Mouse (Mus musculus) left cerebral cortex, adult 11 months (tissue): ENCODE measurements at regions not wholly inside any gene's neighbourhood (a gene's known extent, or its start where the extent isn't known, plus 50 kb on each side); places are given as distances from the start of the nearest gene placed in this dataset.

Experiments
- DNase-seq: peaks from one replicate; pipeline ENCODE4 v3.0.0; 2022; ENCODE audit warnings: low spot score

DNA sequence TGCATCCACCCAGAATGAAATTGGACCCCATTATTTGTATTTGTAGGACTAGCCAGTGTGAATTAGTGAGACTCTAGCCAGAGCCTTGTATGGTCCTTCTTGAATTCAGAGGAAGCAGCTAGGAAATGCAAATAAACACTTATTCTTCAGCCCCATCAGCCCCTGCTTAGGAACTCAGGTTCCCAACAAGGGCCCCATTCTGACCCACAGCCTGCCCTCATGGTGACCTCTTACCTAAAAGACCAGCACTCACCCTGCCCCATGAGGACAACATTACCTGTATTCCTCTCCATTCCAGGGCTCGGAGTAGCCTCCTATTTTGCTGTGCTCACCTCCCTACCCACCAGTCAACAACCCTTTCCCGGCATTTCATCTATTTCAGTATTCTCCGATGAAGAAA is 283.6 kb upstream of the Noct start:
- DNase-seq: no peak

- no peak for DNase-seq
Observed at GRCm38 (mm10) chr3:50953456-50953855, 270.8 kb upstream of the Noct start.

DNA sequence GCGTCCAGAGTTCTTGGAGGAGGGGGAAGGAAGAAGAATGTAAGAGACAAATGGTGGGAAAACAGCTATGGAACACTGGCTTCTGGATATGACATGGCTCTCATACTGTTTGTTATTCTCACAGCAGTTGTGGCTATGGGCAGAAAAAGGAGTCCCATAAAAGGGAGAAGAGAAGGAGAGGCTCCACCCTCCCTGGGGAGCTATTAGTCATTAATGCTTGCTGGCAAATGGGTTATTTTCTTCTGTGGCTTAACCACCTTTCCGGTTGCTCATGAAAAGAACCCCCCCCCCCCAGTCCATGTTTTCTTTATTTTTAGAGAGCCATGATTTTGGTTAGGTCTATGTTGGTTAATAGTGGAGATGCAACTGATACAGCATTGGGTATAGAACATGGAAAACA is 253.9 kb upstream of the Noct start:
- DNase-seq: no peak

GRCm38 (mm10) chr3:50973081-50973480 is 251.2 kb upstream of the Noct start:
- DNase-seq: no peak

GRCm38 (mm10) chr3:50976141-50976780 is 248.0 kb upstream of the Noct start:
- no peak for DNase-seq

- DNase-seq: no peak
Observed at GRCm38 (mm10) chr3:50976818-50977217, 247.4 kb upstream of the Noct start.

- DNase-seq: no peak
Observed at GRCm38 (mm10) chr3:50978636-50979035, 245.6 kb upstream of the Noct start.

- DNase-seq: no peak
Observed at GRCm38 (mm10) chr3:50979592-50979991, 244.7 kb upstream of the Noct start.

DNA sequence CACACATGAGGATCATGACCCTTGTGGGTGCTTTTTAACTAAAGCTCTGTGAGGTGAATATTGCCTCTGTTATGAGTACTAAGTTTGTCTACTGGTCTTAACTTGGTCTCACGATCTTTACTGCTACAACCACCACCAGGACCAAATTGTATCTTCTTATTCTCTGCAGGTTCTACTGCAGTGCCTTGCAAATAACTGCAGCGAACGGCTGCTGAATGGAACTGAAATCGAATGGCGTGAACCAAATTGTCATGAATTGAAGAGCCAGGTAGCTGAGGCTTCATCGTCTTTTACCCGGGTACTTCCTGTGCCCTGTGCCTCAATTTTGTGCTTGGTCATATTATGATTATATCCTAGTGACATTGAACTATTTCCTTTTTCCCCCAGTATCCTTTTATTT is 242.5 kb upstream of the Noct start:
- DNase-seq: no peak

DNA sequence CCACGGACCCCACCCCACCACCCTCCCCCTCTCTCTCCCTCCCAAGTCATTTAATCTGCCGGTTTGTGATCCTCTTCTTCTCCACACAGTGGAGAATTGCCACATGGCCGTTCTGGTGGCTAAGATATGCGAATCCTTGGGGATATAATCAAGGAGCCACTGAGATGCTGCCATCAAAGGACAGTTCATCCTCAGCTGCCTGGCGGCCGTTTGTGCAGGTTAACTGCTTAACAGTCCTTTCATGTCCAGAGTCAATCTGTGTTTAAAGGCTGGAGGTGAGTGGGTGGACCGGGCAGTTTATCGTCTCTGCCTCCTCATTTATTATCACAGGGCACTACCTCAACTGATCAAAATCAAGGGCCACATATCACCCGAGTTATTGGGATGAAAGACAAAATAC is 241.6 kb upstream of the Noct start:
- no peak for DNase-seq

- no peak for DNase-seq
Observed at GRCm38 (mm10) chr3:50983126-50983525, 241.1 kb upstream of the Noct start.

GRCm38 (mm10) chr3:50983962-50984765 is 240.1 kb upstream of the Noct start:
- DNase-seq: peak; percentile 61

- no peak for DNase-seq
Observed at GRCm38 (mm10) chr3:50987821-50988220, 236.4 kb upstream of the Noct start.

DNA sequence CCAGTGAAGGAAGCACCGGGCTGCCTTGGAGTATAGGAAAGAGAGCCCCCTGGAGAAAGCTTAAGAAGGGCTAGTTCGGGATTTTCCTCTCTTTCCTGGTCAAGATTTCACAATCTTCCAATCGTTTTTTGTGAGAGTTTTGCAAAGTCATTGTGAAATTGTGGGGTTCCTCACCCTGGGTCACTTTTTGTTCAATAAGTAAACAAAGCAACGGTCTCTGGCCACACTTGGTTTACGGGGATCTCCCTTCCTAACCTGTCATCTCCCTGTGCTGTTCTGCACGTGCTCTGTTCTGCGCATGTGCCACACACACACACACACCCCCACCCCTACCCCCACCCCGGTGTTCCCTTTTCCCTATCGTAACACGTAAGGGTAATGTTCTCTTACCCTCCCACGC is 233.4 kb upstream of the Noct start:
- no peak for DNase-seq

DNA sequence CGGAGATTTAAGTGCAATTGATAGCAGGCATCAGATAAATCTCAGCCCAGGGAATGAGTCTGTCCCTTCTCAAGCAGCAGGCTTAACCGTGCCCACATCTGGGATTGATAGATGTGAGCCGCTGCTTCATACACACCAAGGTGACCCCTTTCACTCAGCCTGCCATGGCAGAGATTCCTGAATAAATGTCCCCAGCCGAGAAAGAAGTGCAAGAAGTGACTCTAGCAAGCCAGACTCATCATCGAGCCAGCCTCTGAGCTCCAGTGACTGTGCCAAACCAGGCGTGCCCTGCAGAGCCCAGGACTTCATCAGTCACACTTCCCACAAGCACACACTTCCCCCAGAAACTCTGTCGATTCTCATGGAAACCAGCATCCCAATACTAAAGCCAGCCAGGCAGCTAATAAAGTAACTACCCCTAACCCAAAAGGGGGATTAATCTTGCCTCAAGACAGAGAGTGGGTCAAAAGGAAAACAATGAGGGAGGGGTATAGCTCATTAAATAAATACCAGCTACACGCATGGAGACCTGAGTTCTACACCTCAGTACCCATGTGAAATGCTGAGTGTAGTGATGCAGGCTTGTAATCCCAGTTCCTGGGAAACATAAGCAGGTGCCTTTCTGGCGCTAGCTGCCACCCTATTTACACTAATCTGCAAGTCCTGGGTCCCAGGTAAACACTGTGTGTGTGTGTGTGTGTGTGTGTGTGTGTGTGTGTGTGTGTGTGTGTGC is 231.5 kb upstream of the Noct start:
- DNase-seq: no peak

- DNase-seq: no peak
Observed at GRCm38 (mm10) chr3:50999745-51000144, 224.5 kb upstream of the Noct start.

GRCm38 (mm10) chr3:51000938-51001337 is 223.3 kb upstream of the Noct start:
- DNase-seq: no peak

DNA sequence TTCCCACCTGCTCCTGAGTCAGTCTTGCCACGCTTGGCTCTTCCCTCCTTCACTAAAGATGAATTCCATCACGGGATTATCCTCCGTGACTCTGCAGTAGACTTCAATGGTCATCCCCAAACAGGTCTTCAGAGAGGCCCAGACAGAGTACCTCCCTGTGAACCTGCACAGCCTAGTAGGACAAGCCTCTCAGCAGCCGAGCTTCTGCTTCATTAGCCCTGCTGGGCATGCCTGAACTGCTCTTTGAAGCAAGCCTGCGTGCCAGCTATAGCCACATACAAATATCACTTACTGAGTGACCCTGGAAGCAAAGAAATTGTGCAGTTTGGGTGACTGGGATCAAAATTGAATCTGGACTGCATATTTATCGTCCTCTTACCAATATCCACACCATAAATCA is 221.6 kb upstream of the Noct start:
- DNase-seq: no peak

- DNase-seq: no peak
Observed at GRCm38 (mm10) chr3:51003506-51004170, 220.6 kb upstream of the Noct start.

DNA sequence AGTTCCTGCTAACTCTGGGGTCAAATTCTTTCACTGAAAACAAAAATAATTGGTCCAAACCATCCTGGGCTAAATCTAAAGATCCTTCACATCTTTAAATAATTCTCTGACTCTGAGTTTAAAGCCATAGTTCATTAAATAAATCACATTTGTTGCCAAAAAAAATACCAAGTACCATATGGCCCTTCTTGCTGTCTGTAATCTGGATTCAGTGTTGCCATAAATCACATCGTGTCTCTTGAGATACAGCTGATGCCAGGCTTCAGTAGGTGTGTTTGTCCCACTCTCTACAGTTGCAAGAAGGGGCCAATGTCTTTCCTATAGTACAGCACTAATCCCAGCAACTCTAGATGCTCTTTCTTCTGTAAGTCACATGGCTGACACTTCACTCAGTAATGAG is 220.0 kb upstream of the Noct start:
- DNase-seq: no peak

DNA sequence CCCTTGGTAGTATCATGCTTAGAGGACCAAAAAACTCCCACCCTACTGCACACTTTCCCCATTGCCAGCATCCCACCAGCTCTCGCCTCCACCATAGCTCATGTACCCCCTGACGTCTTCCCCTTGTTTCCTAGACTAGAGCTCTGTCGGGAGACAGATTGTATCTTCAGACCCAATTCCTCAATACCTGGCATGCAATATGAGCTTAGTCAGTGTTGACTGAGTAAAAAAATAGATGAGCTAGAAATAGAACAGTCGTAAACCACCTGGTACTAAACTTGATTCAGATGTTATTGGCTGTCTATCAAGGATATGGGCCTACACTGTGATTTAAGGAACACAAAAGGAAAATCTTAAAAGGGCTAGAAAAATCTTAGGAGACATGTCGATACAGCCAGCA is 215.1 kb upstream of the Noct start:
- no peak for DNase-seq

- DNase-seq: no peak
Observed at GRCm38 (mm10) chr3:51019650-51020346, 204.4 kb upstream of the Noct start.
